ENCODE assay signal across 16 mouse cellular contexts in genomic region chr3:32073881-32074280, GRCm38 (mm10).
DNase-seq lines count a peak whose midpoint lies in the region; ATAC-seq and TF ChIP-seq lines count a peak whose summit lies in the region.
"Had no signal": no experiment of that assay in that cellular context is flagged by ENCODE, and none has a peak within 500 bp of the region (broad histone marks: within the 10 kb centered on the region; RNA-seq: fewer than 3 reads in every experiment).

No protein-coding gene starts in this region.

- H3K4me1 ChIP-seq in lung, embryonic 14.5 days (ENCODE audit: insufficient read depth): no peaks in the 10 kb centered on the region
- H3K4me1 ChIP-seq in lung, postnatal 0 days (ENCODE audit: insufficient read depth, low read depth, low read length): no peaks in the 10 kb centered on the region
- H3K4me1 ChIP-seq in kidney, embryonic 14.5 days (ENCODE audit: control insufficient read depth, insufficient read depth, low read length): no peaks in the 10 kb centered on the region

- DNase-seq in embryo, embryonic 10 days (ENCODE audit: low spot score): peak; percentile 2
- DNase-seq in embryo, embryonic 10.5 days (ENCODE audit: low spot score): no peak
- peak; percentile 50 for DNase-seq in lung, embryonic 14.5 days
- no peak for DNase-seq in lung, postnatal 0 days (ENCODE audit: low spot score)
- peak; percentile 16 for DNase-seq in Muller cell, postnatal 12 days (ENCODE audit: inconsistent ontology term)
- DNase-seq in adrenal gland, postnatal 10 days: peak; percentile 74
- DNase-seq in thymus, adult 18-20 months: no peak
- DNase-seq: heart, adult 2 months; kidney, postnatal 10 days; layer of hippocampus, postnatal 36 days; lung, adult 2 months; thymus, postnatal 25 days had no signal

- H3K36me3 ChIP-seq in lung, embryonic 14.5 days (ENCODE audit: insufficient read depth): no peaks in the 10 kb centered on the region
- H3K36me3 ChIP-seq in lung, postnatal 0 days (ENCODE audit: insufficient read depth, low read length): no peaks in the 10 kb centered on the region
- no peaks in the 10 kb centered on the region for H3K36me3 ChIP-seq in kidney, embryonic 14.5 days (ENCODE audit: control insufficient read depth, insufficient read depth, low read length)
- H3K36me3 ChIP-seq: G1E; limb, embryonic 13.5 days had no signal

- no peaks in the 10 kb centered on the region for H3K27me3 ChIP-seq in lung, embryonic 14.5 days (ENCODE audit: insufficient read depth, low read length)
- H3K27me3 ChIP-seq in lung, postnatal 0 days (replicated peaks; ENCODE audit: insufficient read depth, low read length): no peaks in the 10 kb centered on the region
- no peaks in the 10 kb centered on the region for H3K27me3 ChIP-seq in kidney, embryonic 14.5 days (ENCODE audit: control insufficient read depth, insufficient read depth, low read length)
- H3K27me3 ChIP-seq: limb, embryonic 13.5 days had no signal

- no peak overlapping the region for H3K9ac ChIP-seq in lung, embryonic 14.5 days
- H3K9ac ChIP-seq in lung, postnatal 0 days (replicated peaks; ENCODE audit: low read depth): no peak overlapping the region
- no peak overlapping the region for H3K9ac ChIP-seq in kidney, embryonic 14.5 days (ENCODE audit: low read depth, low read length)
- H3K9ac ChIP-seq: limb, embryonic 13.5 days had no signal

- ATAC-seq in lung, embryonic 14.5 days (ENCODE audit: insufficient read depth): no peak
- ATAC-seq in lung, postnatal 0 days: no peak
- ATAC-seq in kidney, embryonic 14.5 days (ENCODE audit: low FRiP score, low TSS enrichment): no peak

- H3K4me3 ChIP-seq in lung, embryonic 14.5 days (ENCODE audit: low read depth, low read length): no peak overlapping the region
- H3K4me3 ChIP-seq in lung, postnatal 0 days (ENCODE audit: low read depth, low read length): no peak overlapping the region
- H3K4me3 ChIP-seq in kidney, embryonic 14.5 days (ENCODE audit: low read length): no peak overlapping the region
- H3K4me3 ChIP-seq: heart, adult 2 months; limb, embryonic 13.5 days had no signal

- WGBS in lung, embryonic 14.5 days: 47% methylated on average over 8 of the region's 8 CpGs
- WGBS in lung, postnatal 0 days: 35% methylated on average over 8 of the region's 8 CpGs
- WGBS in kidney, embryonic 14.5 days: 74% methylated on average over 8 of the region's 8 CpGs

- no peaks in the 10 kb centered on the region for H3K9me3 ChIP-seq in lung, embryonic 14.5 days (ENCODE audit: low read depth, low read length)
- H3K9me3 ChIP-seq in lung, postnatal 0 days (ENCODE audit: low read length): no peaks in the 10 kb centered on the region
- no peaks in the 10 kb centered on the region for H3K9me3 ChIP-seq in kidney, embryonic 14.5 days (ENCODE audit: control insufficient read depth, low read length)
- H3K9me3 ChIP-seq: G1E; limb, embryonic 13.5 days had no signal

- no peak for TF ChIP-seq EP300 in lung, postnatal 0 days (IDR thresholded peaks at IDR 0.05)

- H3K27ac ChIP-seq in lung, embryonic 14.5 days (ENCODE audit: low read depth): no peak overlapping the region
- no peak overlapping the region for H3K27ac ChIP-seq in lung, postnatal 0 days (ENCODE audit: low read length)
- H3K27ac ChIP-seq in kidney, embryonic 14.5 days (ENCODE audit: low read depth, low read length): no peak overlapping the region
- H3K27ac ChIP-seq: heart, adult 2 months; limb, embryonic 13.5 days had no signal

- H3K4me2 ChIP-seq in lung, embryonic 14.5 days: no peak overlapping the region
- H3K4me2 ChIP-seq in lung, postnatal 0 days (replicated peaks; ENCODE audit: low read depth, low read length): no peak overlapping the region
- no peak overlapping the region for H3K4me2 ChIP-seq in kidney, embryonic 14.5 days (replicated peaks; ENCODE audit: low read depth, low read length)
- H3K4me2 ChIP-seq: limb, embryonic 13.5 days; midbrain, embryonic 11.5 days had no signal

- no peak for TF ChIP-seq CTCF in lung, embryonic 14.5 days (IDR thresholded peaks at IDR 0.05; ENCODE audit: low read depth)
- TF ChIP-seq CTCF in lung, postnatal 0 days (IDR thresholded peaks at IDR 0.05): no peak

Comparison
In these comparisons a context has a peak if more than half of its experiments do, and no peak if none do; other contexts are left out.
1. DNase-seq: peak in embryo, embryonic 10 days (single experiment), lung, embryonic 14.5 days (single experiment), Muller cell, postnatal 12 days (single experiment) and adrenal gland, postnatal 10 days (single experiment); none in embryo, embryonic 10.5 days (single experiment), lung, postnatal 0 days (single experiment) and thymus, adult 18-20 months (0 of 2).